Mouse (Mus musculus): ENCODE measurements around the gene Acvr1b.

Acvr1b gene

GRCm38 (mm10) chr15:101147115-101147909 is 26.6 kb upstream of the Acvr1b start:
- DNase-seq: no peak

- no peak for DNase-seq
These were observed 26.0 kb upstream of the Acvr1b start for GRCm38 (mm10) chr15:101147910-101148273.

- no peak for DNase-seq
These were observed 25.3 kb upstream of the Acvr1b start for GRCm38 (mm10) chr15:101148604-101149003.

- DNase-seq: no peak
These were observed 22.2 kb upstream of the Acvr1b start for GRCm38 (mm10) chr15:101151409-101152261.

GRCm38 (mm10) chr15:101154700-101155616 is 18.9 kb upstream of the Acvr1b start:
- DNase-seq: no peak

GRCm38 (mm10) chr15:101160128-101160527 is 13.7 kb upstream of the Acvr1b start:
- no peak for DNase-seq

GRCm38 (mm10) chr15:101160591-101160990 is 13.3 kb upstream of the Acvr1b start:
- no peak for DNase-seq

- no peak for DNase-seq
These were observed 12.3 kb upstream of the Acvr1b start for GRCm38 (mm10) chr15:101161534-101161933.

- DNase-seq: no peak
These were observed 10.8 kb upstream of the Acvr1b start for GRCm38 (mm10) chr15:101163056-101163458.

GRCm38 (mm10) chr15:101163854-101164253 is 10.0 kb upstream of the Acvr1b start:
- no peak for DNase-seq

- no peak for DNase-seq
These were observed 9.6 kb upstream of the Acvr1b start for GRCm38 (mm10) chr15:101164291-101164690.

GRCm38 (mm10) chr15:101165658-101166437 is 8.0 kb upstream of the Acvr1b start:
- DNase-seq: no peak

- DNase-seq: no peak
These were observed 6.3 kb upstream of the Acvr1b start for GRCm38 (mm10) chr15:101167553-101167952.

- DNase-seq: no peak
These were observed 4.0 kb upstream of the Acvr1b start for GRCm38 (mm10) chr15:101169910-101170309.

- DNase-seq: no peak
These were observed 3.4 kb upstream of the Acvr1b start for GRCm38 (mm10) chr15:101170413-101170980.

- no peak for DNase-seq
These were observed 2.6 kb upstream of the Acvr1b start for GRCm38 (mm10) chr15:101171272-101171671.

GRCm38 (mm10) chr15:101172016-101172415 is 1.9 kb upstream of the Acvr1b start:
- DNase-seq: no peak

GRCm38 (mm10) chr15:101174294-101175130 is 645 bp downstream of the Acvr1b start:
- DNase-seq: peak; percentile 35 to 57

- no peak for DNase-seq
These were observed 1.2 kb downstream of the Acvr1b start for GRCm38 (mm10) chr15:101175131-101175460.

- DNase-seq: no peak
These were observed 1.9 kb downstream of the Acvr1b start for GRCm38 (mm10) chr15:101175613-101176283.

Measured in thymus, adult 18-20 months (tissue).